Mouse (Mus musculus): Measurements from ENCODE around the gene Rps8.

DNA sequence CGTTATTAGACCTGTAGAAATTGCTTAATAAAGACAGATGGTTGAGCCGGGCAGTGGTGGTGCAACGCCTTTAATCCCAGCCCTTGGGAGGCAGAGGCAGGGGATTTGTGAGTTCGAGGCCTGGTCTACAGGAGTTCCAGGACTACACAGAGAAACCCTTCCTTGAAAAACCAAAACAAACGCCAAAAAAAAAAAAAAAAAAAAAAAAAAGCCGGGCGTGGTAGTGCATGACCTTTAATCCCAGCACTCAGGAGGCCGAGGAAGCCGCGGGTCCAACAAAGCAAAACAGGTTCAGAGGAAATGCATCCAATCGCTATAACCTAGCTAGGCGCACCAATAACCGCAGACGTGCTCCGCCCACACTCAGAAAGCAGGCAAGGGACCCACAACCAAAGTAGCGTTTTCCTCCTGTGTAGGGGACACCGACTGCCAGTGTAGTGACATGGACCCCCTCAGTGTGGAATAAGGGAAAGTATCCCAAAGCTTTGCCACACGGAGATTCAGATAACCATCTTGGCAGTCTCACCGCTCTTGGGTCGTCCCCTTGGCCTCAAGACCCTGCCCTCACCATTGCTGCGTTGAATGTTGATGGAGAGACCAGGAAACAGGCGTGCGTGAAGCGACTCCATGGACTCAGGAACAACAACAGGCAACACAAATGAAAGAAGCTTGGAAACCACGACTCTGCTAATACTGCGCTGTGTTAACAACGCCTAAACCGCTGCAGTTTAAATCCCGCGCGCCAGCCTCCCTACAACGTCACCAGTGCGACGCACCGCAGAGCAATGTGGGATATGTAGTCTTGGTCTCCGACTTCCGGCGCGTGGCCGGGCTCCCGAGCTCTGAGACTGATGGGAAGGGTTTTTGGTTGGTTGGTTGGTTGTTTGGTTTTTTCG, 26.1 kb upstream of the Rps8 start, which contains the start of gene Kif2c:
- TF ChIP-seq POLR2A (IDR thresholded peaks at IDR 0.05; ENCODE audit: low read depth, low read length) (no peak), CTCF (conservative IDR thresholded peaks at IDR 0.05; ENCODE audit: insufficient read depth, insufficient read length, low read depth, low read length) (no peak)

All from kidney, adult 2 months (tissue).